Comparison of ENCODE assay signal across 25 mouse cellular contexts in the genomic region with DNA sequence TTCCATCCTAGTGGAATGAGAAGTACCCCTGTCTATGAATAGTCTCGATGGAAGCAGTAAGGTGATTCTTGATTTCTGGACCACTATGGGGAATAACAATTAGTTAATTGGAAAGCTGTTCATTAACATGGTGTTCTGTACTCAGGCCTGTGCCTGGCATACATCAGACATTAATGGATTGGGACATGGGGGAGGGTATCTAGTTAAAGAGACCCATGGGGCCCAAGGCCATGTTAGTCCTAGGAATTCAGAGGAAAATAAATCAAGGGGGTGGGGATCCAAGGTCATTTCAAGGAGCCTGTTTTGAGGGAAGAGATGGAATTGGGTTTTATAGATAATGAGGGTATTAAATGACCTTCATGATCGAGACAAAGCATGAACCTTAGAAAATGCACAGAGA.
"Had no signal": no experiment of that assay in that cellular context is flagged by ENCODE, and none has a peak within 500 bp of the region (broad histone marks: within the 10 kb centered on the region; RNA-seq: fewer than 3 reads in every experiment).

No protein-coding gene starts in this region.

- DNase-seq: kidney, postnatal 25 days; layer of hippocampus, adult 9-11 months; liver; lung, adult 18-20 months; lung, postnatal 10 days; lung, postnatal 36 days; midbrain, embryonic 14.5 days; right cerebral cortex, adult 18-20 months; right cerebral cortex, postnatal 14 days; right cerebral cortex, postnatal 4 days; thymus, adult 2 months; thymus, postnatal 14 days; thymus, postnatal 4 days had no signal

- H3K9ac ChIP-seq: kidney, embryonic 15.5 days; limb, embryonic 13.5 days; liver, embryonic 12.5 days; liver, embryonic 15.5 days; lung, embryonic 15.5 days; neural tube, embryonic 12.5 days; neural tube, embryonic 15.5 days had no signal

- H3K36me3 ChIP-seq: kidney, embryonic 15.5 days; limb, embryonic 13.5 days; liver, embryonic 12.5 days; liver, embryonic 15.5 days; lung, embryonic 15.5 days; neural tube, embryonic 12.5 days; neural tube, embryonic 15.5 days had no signal

- H3K4me1 ChIP-seq: liver, embryonic 15.5 days had no signal

- H3K27ac ChIP-seq: kidney, embryonic 15.5 days; layer of hippocampus, adult 2 months; limb, embryonic 13.5 days; liver, embryonic 12.5 days; liver, embryonic 15.5 days; lung, embryonic 15.5 days; neural tube, embryonic 12.5 days; neural tube, embryonic 15.5 days; stomach, postnatal 0 days had no signal

- H3K9me3 ChIP-seq: kidney, embryonic 15.5 days; limb, embryonic 10.5 days; limb, embryonic 13.5 days; liver, embryonic 12.5 days; liver, embryonic 15.5 days; lung, embryonic 15.5 days; neural tube, embryonic 12.5 days; neural tube, embryonic 15.5 days had no signal

- H3K4me3 ChIP-seq: kidney, embryonic 15.5 days; layer of hippocampus, adult 2 months; limb, embryonic 10.5 days; limb, embryonic 13.5 days; liver, embryonic 12.5 days; liver, embryonic 15.5 days; lung, embryonic 15.5 days; megakaryocyte, embryonic 14.5 days; midbrain, embryonic 10.5 days; neural tube, embryonic 12.5 days; neural tube, embryonic 15.5 days had no signal

- H3K4me2 ChIP-seq: kidney, embryonic 15.5 days; limb, embryonic 13.5 days; liver, embryonic 12.5 days; liver, embryonic 15.5 days; lung, embryonic 15.5 days; neural tube, embryonic 12.5 days; neural tube, embryonic 15.5 days had no signal

- ATAC-seq: liver, embryonic 12.5 days had no signal

- H3K27me3 ChIP-seq: kidney, embryonic 15.5 days; limb, embryonic 13.5 days; liver, embryonic 12.5 days; liver, embryonic 15.5 days; lung, embryonic 15.5 days; megakaryocyte, embryonic 14.5 days; neural tube, embryonic 12.5 days; neural tube, embryonic 15.5 days had no signal
